Mouse (Mus musculus): ENCODE results near the gene Nrxn2. TPM values are rescaled to one million over a fixed set of nuclear protein-coding genes. Genes with fewer than 3 reads are reported as not detected.

The Nrxn2 gene
- polyA plus RNA-seq, 1 experiment from 2014 or later = 5.0 TPM

DNA sequence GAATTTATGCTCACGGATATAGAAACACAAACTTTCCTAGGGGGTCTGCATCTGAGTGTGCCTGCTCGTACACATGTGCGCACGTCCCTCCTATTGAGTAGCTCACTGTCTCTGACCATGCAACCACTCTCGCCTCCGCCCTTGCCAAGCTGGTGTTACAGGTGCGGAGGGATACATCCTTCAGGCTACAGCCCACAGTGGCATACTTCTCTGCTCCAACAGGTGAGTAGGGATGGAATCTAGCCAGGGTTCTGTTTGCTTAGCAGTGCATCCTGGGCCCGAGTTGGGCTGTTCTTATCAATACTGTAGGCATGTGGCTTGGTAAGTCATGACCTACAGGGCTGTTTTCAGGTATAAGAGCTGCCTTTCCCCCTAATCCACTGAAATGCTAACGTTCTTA, 107.5 kb downstream of the Nrxn2 start:
- peaks cover 2% of the 10 kb centered on the region; the same call in 1 of the 2 replicates for H3K27me3 ChIP-seq (ENCODE audit: control insufficient read depth, insufficient read depth, low read length)
- H3K9ac ChIP-seq (replicated peaks; ENCODE audit: low read length) = no peak overlapping the region
- H3K4me3 ChIP-seq (ENCODE audit: low read depth, low read length) = no peak overlapping the region
- DNase-seq (ENCODE audit: low spot score) (no peak), ATAC-seq (replicated peaks; ENCODE audit: insufficient number of reproducible peaks, low FRiP score, low TSS enrichment, low read depth) (no peak)
- 90% methylated on average over 9 of the region's 9 CpGs for WGBS
- no peaks in the 10 kb centered on the region for H3K9me3 ChIP-seq (replicated peaks; ENCODE audit: control insufficient read depth, low read length)
- no peaks in the 10 kb centered on the region; the same call in 1 of the 2 replicates for H3K4me1 ChIP-seq (ENCODE audit: control insufficient read depth, insufficient read depth, low read length)
- no peak overlapping the region for H3K27ac ChIP-seq (replicated peaks; ENCODE audit: low read depth, low read length)
- no peaks in the 10 kb centered on the region for H3K36me3 ChIP-seq (replicated peaks; ENCODE audit: control insufficient read depth, insufficient read depth, low read depth, low read length)
- no peak overlapping the region for H3K4me2 ChIP-seq (ENCODE audit: low read depth, low read length)

DNA sequence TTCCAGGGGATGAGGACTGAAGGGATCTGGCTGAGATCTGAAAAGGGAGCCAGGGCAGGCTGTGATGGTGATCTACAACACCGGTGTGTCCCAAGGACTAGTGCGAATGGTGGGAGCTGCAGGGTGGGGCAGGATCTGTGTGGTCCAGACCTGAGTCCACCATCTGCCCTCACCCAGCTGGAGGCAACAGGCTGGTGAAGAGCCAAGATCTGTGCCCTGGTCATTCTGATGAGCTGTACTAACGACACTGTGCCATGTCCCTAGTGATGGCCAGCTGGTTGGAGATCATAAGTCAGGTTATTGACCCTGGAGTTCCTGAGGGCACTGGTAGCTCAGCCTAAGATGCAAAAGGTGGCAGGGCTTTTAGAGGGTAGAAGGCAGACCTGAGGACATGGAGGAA, 108.9 kb downstream of the Nrxn2 start:
- Histone ChIP-seq H3K9me3 (replicated peaks; ENCODE audit: control insufficient read depth, low read length) (no peaks in the 10 kb centered on the region), H3K27ac (replicated peaks; ENCODE audit: low read depth, low read length) (no peak overlapping the region), H3K4me2 (ENCODE audit: low read depth, low read length) (no peak overlapping the region), H3K4me1 (ENCODE audit: control insufficient read depth, insufficient read depth, low read length) (peaks cover 4% of the 10 kb centered on the region), H3K27me3 (ENCODE audit: control insufficient read depth, insufficient read depth, low read length) (peaks cover 13% of the 10 kb centered on the region), H3K4me3 (ENCODE audit: low read depth, low read length) (no peak overlapping the region), H3K9ac (replicated peaks; ENCODE audit: low read length) (no peak overlapping the region), H3K36me3 (replicated peaks; ENCODE audit: control insufficient read depth, insufficient read depth, low read depth, low read length) (no peaks in the 10 kb centered on the region)
- WGBS = 87% methylated on average over 3 of the region's 3 CpGs
- DNase-seq (ENCODE audit: low spot score) = no peak
- ATAC-seq (replicated peaks; ENCODE audit: insufficient number of reproducible peaks, low FRiP score, low TSS enrichment, low read depth) = no peak

DNA sequence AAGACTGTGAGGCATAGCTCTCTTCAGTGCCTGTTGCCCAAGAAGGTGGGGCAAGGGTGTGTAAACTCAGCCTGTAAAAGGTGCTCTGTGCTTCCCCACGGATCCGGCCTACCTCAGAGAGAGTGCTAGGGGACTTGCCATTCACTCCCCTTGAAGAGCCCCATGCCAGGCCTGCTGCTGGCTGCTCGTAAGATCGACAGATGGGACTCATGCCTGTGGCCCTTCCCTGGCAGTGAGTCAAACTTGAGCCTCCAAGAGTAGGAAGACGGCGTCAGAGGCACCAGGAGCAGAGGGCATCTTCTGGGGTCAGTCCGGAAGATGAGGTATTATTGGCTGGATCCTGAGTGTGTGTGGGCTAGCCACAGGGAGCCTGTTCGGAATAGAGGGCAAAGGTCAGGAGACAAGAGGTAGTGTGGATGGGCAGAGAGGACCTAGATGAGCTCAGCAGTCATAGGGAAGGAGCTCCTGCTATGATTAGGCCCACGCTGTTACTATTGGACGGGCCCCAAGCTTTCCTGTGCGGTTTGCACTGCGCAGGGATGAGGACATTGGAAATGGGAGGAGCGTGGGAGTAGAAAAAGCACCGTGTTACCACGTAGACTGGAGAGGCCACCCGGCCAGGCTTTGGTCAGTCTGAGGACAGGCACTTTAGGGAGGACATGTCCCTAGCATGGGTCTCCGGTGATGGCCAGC, 109.5 kb downstream of the Nrxn2 start:
- no peak for ATAC-seq (replicated peaks; ENCODE audit: insufficient number of reproducible peaks, low FRiP score, low TSS enrichment, low read depth)
- Histone ChIP-seq H3K36me3 (replicated peaks; ENCODE audit: control insufficient read depth, insufficient read depth, low read depth, low read length) (no peaks in the 10 kb centered on the region), H3K9me3 (replicated peaks; ENCODE audit: control insufficient read depth, low read length) (no peaks in the 10 kb centered on the region), H3K4me1 (ENCODE audit: control insufficient read depth, insufficient read depth, low read length) (peaks cover 4% of the 10 kb centered on the region), H3K27ac (replicated peaks; ENCODE audit: low read depth, low read length) (no peak overlapping the region), H3K4me2 (ENCODE audit: low read depth, low read length) (no peak overlapping the region), H3K9ac (replicated peaks; ENCODE audit: low read length) (no peak overlapping the region), H3K27me3 (ENCODE audit: control insufficient read depth, insufficient read depth, low read length) (peaks cover 17% of the 10 kb centered on the region), H3K4me3 (ENCODE audit: low read depth, low read length) (no peak overlapping the region)
- no peak for DNase-seq (ENCODE audit: low spot score)
- 76% methylated on average over 17 of the region's 17 CpGs for WGBS

DNA sequence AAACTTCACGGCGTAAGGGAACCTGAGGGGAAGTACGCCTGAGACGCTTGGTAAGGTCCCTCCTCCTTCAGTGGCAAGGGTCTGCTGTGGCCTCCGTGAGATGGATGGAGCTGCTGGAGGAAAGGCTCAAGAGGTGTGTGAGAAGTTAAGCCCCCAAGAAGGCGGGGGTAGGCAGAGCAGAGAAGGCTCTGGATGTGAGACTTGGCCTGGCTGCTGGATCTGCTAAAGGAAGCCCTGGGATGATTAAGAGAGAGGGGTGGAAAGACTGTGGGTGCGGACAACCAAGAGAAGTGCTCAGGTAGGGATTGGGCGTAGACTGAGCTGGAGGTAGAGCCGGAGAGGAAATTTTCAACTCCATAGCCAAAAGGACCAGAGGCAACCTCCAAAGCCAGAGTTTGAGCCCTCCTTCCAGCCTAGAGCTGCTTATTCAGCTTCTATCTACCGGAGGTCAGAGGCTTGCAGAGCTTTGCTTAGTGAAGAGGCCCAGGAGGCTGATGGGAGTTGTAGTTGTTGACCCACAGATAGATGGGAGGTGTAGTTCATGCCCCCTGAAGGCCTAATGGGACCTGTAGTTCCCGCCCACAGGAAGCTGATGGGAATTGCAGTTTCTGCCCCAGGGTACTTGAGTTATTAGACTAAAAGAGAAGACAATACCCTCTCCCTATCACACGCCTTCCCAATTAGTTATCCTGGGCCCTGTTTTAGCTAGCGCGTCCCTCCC, 110.9 kb downstream of the Nrxn2 start:
- Histone ChIP-seq H3K27me3 (ENCODE audit: control insufficient read depth, insufficient read depth, low read length) (peaks cover 24% of the 10 kb centered on the region), H3K4me2 (ENCODE audit: low read depth, low read length) (peak overlapping the region; percentile 21; the same call in 1 of the 2 replicates), H3K4me3 (ENCODE audit: low read depth, low read length) (no peak overlapping the region), H3K4me1 (ENCODE audit: control insufficient read depth, insufficient read depth, low read length) (peaks cover 4% of the 10 kb centered on the region), H3K9me3 (replicated peaks; ENCODE audit: control insufficient read depth, low read length) (no peaks in the 10 kb centered on the region), H3K27ac (replicated peaks; ENCODE audit: low read depth, low read length) (no peak overlapping the region), H3K36me3 (replicated peaks; ENCODE audit: control insufficient read depth, insufficient read depth, low read depth, low read length) (no peaks in the 10 kb centered on the region), H3K9ac (replicated peaks; ENCODE audit: low read length) (no peak overlapping the region)
- DNase-seq (ENCODE audit: low spot score) (peak; percentile 76), ATAC-seq (replicated peaks; ENCODE audit: insufficient number of reproducible peaks, low FRiP score, low TSS enrichment, low read depth) (0 out of 2 replicates have a peak, but pooled peaks have one; percentile 39)
- WGBS = 48% methylated on average over 14 of the region's 14 CpGs

DNA sequence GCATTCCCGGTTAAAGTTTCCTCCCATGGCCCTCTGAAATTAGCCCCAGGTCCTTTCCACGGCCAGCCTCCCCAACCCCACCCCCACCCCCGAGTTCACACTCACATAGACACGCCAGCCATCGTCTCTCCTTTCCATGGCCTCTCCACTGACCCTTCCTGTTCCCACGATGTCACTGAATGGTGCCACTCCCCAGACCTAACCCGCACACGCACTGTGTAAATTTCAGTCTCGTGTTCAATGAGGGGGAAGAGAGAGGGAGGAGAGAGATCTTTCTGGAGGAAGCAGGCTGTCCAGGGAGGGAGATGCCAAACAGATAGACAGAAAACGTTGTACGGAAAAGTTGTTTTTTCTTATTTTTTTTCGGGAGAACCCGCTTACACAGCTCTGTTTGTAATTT, 111.8 kb downstream of the Nrxn2 start:
- Histone ChIP-seq H3K36me3 (replicated peaks; ENCODE audit: control insufficient read depth, insufficient read depth, low read depth, low read length) (no peaks in the 10 kb centered on the region), H3K4me2 (ENCODE audit: low read depth, low read length) (peak overlapping the region; percentile 21; the same call in 1 of the 2 replicates), H3K9ac (replicated peaks; ENCODE audit: low read length) (no peak overlapping the region; the same call in 1 of the 2 replicates), H3K4me1 (ENCODE audit: control insufficient read depth, insufficient read depth, low read length) (peaks cover 4% of the 10 kb centered on the region), H3K9me3 (replicated peaks; ENCODE audit: control insufficient read depth, low read length) (no peaks in the 10 kb centered on the region), H3K27me3 (ENCODE audit: control insufficient read depth, insufficient read depth, low read length) (peaks cover 24% of the 10 kb centered on the region), H3K27ac (replicated peaks; ENCODE audit: low read depth, low read length) (no peak overlapping the region), H3K4me3 (ENCODE audit: low read depth, low read length) (no peak overlapping the region)
- no peak for ATAC-seq (replicated peaks; ENCODE audit: insufficient number of reproducible peaks, low FRiP score, low TSS enrichment, low read depth)
- DNase-seq (ENCODE audit: low spot score) = no peak
- WGBS = 15% methylated on average over 13 of the region's 13 CpGs

DNA sequence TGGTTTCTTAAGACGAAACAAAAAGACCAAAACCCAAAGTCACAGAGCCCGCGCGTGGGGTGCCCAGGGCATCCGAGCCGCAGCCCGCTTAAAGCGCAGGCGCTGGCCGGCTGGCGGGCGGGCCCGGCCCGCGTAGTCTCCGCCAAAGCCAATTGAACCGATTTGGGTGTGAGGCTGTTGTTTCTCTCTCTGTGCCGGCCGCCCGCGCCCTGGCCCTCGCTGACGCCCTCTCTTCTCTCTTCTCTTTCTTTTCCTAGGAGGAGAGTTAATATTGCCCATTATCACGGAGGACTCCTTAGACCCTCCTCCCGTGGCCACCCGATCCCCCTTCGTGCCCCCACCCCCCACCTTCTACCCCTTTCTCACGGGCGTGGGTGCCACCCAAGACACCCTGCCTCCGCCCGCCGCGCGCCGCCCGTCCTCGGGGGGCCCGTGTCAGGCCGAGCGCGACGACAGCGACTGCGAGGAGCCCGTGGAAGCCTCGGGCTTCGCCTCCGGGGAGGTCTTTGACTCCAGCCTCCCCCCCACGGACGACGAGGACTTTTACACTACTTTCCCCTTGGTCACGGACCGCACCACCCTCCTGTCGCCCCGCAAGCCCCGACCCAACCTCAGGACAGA, 112.6 kb downstream of the Nrxn2 start:
- Histone ChIP-seq H3K4me1 (ENCODE audit: control insufficient read depth, insufficient read depth, low read length) (peaks cover 4% of the 10 kb centered on the region), H3K9me3 (replicated peaks; ENCODE audit: control insufficient read depth, low read length) (no peaks in the 10 kb centered on the region), H3K4me3 (ENCODE audit: low read depth, low read length) (peak overlapping the region; percentile 34), H3K4me2 (ENCODE audit: low read depth, low read length) (peak overlapping the region; percentile 73), H3K27ac (replicated peaks; ENCODE audit: low read depth, low read length) (no peak overlapping the region), H3K9ac (replicated peaks; ENCODE audit: low read length) (peak overlapping the region; percentile 56), H3K36me3 (replicated peaks; ENCODE audit: control insufficient read depth, insufficient read depth, low read depth, low read length) (no peaks in the 10 kb centered on the region), H3K27me3 (ENCODE audit: control insufficient read depth, insufficient read depth, low read length) (peaks cover 24% of the 10 kb centered on the region)
- no peak for ATAC-seq (replicated peaks; ENCODE audit: insufficient number of reproducible peaks, low FRiP score, low TSS enrichment, low read depth)
- WGBS = under 1% methylated on average over 55 of the region's 56 CpGs
- DNase-seq (ENCODE audit: low spot score) = peak; percentile 64

DNA sequence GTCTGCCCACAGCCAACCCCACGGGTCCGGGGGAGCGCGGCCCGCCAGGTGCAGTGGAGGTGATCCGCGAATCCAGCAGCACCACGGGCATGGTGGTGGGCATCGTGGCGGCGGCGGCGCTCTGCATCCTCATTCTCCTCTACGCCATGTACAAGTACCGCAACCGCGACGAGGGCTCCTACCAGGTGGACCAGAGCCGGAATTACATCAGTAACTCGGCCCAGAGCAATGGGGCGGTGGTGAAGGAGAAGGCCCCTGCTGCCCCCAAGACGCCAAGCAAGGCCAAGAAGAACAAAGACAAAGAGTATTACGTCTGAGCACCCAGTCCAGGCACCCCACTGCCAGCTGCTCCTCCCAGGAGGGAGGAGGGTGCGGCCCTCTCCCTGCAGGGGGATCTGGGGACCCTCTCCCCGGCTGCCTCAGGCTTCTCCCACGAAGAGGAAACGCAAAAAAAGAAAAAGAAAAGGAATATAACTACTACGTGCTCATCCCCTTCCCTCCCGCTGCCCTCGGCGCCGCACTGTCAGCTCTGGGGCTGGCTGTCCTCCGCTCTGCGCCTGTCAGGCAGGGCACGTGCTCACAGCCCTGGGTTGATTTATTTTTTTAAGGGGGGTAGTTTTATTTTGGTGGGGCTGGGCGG, 113.4 kb downstream of the Nrxn2 start:
- peak overlapping the region; percentile 56 for H3K9ac ChIP-seq (replicated peaks; ENCODE audit: low read length)
- no peak for ATAC-seq (replicated peaks; ENCODE audit: insufficient number of reproducible peaks, low FRiP score, low TSS enrichment, low read depth)
- under 1% methylated on average over 33 of the region's 36 CpGs for WGBS
- H3K4me3 ChIP-seq (ENCODE audit: low read depth, low read length) = peak overlapping the region; percentile 34
- DNase-seq (ENCODE audit: low spot score) = peak; percentile 52
- H3K27ac ChIP-seq (replicated peaks; ENCODE audit: low read depth, low read length) = no peak overlapping the region
- H3K36me3 ChIP-seq (replicated peaks; ENCODE audit: control insufficient read depth, insufficient read depth, low read depth, low read length) = no peaks in the 10 kb centered on the region
- H3K27me3 ChIP-seq (ENCODE audit: control insufficient read depth, insufficient read depth, low read length) = peaks cover 24% of the 10 kb centered on the region
- H3K9me3 ChIP-seq (replicated peaks; ENCODE audit: control insufficient read depth, low read length) = no peaks in the 10 kb centered on the region
- H3K4me1 ChIP-seq (ENCODE audit: control insufficient read depth, insufficient read depth, low read length) = peaks cover 4% of the 10 kb centered on the region
- peak overlapping the region; percentile 73 for H3K4me2 ChIP-seq (ENCODE audit: low read depth, low read length)

Measured in embryonic facial prominence, embryonic 11.5 days (tissue).